Mouse (Mus musculus) left cerebral cortex, adult 11 months (tissue): Measurements from ENCODE around the gene Zscan21.
A peak's percentile ranks its signal among the peaks of the same experiment; 100 is the strongest.
"Not testable (repeated sequence)": the region's sequence is repeated elsewhere in the genome, so short reads cannot be mapped to it uniquely, and the experiment has no call there.

Experiments
- DNase-seq: peaks from one replicate; pipeline ENCODE4 v3.0.0; 2022; ENCODE audit warnings: low spot score

Zscan21 gene

GRCm38 (mm10) chr5:138116255-138117198, at the start of gene Zscan21:
Zscan21 (plus strand) TSS chr5:138116903.
- peak; percentile 70 for DNase-seq

- DNase-seq = no peak
Observed at GRCm38 (mm10) chr5:138073803-138074202, 42.9 kb upstream of the Zscan21 start.

- DNase-seq = no peak
Observed at GRCm38 (mm10) chr5:138075684-138076083, 41.0 kb upstream of the Zscan21 start.

- no peak for DNase-seq
Observed at GRCm38 (mm10) chr5:138076148-138076547, 40.6 kb upstream of the Zscan21 start.

- no peak for DNase-seq
Observed at GRCm38 (mm10) chr5:138080456-138080855, 36.2 kb upstream of the Zscan21 start.

GRCm38 (mm10) chr5:138081446-138081845, 35.3 kb upstream of the Zscan21 start:
- no peak for DNase-seq

GRCm38 (mm10) chr5:138083318-138083900, 33.3 kb upstream of the Zscan21 start:
- no peak for DNase-seq

GRCm38 (mm10) chr5:138083936-138084335, 32.8 kb upstream of the Zscan21 start:
- no peak for DNase-seq

GRCm38 (mm10) chr5:138084507-138084906, 32.2 kb upstream of the Zscan21 start:
- DNase-seq = no peak

- DNase-seq = peak; percentile 73
Observed at GRCm38 (mm10) chr5:138084996-138085395, 31.7 kb upstream of the Zscan21 start, which contains the start of gene Zkscan1. Zkscan1 (plus strand) TSS chr5:138085084.

- DNase-seq = no peak
Observed at GRCm38 (mm10) chr5:138085421-138085911, 31.2 kb upstream of the Zscan21 start.

- DNase-seq = no peak
Observed at GRCm38 (mm10) chr5:138086842-138087241, 29.9 kb upstream of the Zscan21 start.

- DNase-seq = no peak
Observed at GRCm38 (mm10) chr5:138088366-138088765, 28.3 kb upstream of the Zscan21 start.

GRCm38 (mm10) chr5:138089108-138089551, 27.6 kb upstream of the Zscan21 start:
- no peak for DNase-seq

GRCm38 (mm10) chr5:138090271-138090670, 26.4 kb upstream of the Zscan21 start:
- DNase-seq = no peak

- DNase-seq = no peak
Observed at GRCm38 (mm10) chr5:138090737-138091136, 26.0 kb upstream of the Zscan21 start.

GRCm38 (mm10) chr5:138092771-138093170, 23.9 kb upstream of the Zscan21 start:
- DNase-seq = no peak

GRCm38 (mm10) chr5:138094474-138094873, 22.2 kb upstream of the Zscan21 start:
- DNase-seq = no peak

GRCm38 (mm10) chr5:138104976-138105375, 11.7 kb upstream of the Zscan21 start:
- DNase-seq = no peak

GRCm38 (mm10) chr5:138107130-138107529, 9.6 kb upstream of the Zscan21 start:
- DNase-seq = no peak

GRCm38 (mm10) chr5:138109847-138110396, 6.8 kb upstream of the Zscan21 start:
- DNase-seq = not testable (repeated sequence)

GRCm38 (mm10) chr5:138117199-138118015, 704 bp downstream of the Zscan21 start:
- no peak for DNase-seq
